Mouse (Mus musculus): ENCODE results near the gene Pip5k1a. TPM values are rescaled to one million over a fixed set of nuclear protein-coding genes. Genes with fewer than 3 reads are reported as not detected.

Pip5k1a gene
- polyA plus RNA-seq, 1 experiment from 2014 or later, result 14.2 TPM

DNA sequence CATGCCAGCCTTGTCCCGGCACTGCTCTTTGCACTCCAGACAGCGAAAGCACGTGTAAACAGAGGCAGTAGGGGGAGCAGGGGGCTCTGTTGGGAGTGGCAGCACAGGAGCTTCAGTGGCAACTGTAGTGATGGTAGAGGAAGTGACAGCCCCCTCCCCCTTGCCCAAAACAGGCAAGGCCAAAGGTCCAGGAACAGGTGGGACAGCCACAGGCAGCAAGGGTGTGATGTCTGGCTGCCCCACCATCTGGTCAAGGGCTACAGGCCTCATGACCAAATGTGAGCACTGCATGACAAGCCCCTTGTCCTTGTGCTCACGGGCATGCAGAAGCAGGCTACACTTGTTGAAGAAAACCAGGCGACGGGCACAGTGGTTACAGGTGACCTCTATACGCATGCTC lies 96.3 kb downstream of the Pip5k1a start:
- H3K9ac ChIP-seq (ENCODE audit: low read length), result no peak overlapping the region
- DNase-seq (ENCODE audit: low spot score) (no peak), ATAC-seq (no peak)
- H3K27me3 ChIP-seq (replicated peaks; ENCODE audit: control insufficient read depth, insufficient read depth, low read length), result no peaks in the 10 kb centered on the region
- no peaks in the 10 kb centered on the region for H3K9me3 ChIP-seq (replicated peaks; ENCODE audit: control insufficient read depth, low read length)
- no peak overlapping the region for H3K4me3 ChIP-seq (ENCODE audit: low read depth, low read length)
- peaks cover 67% of the 10 kb centered on the region for H3K36me3 ChIP-seq (ENCODE audit: control insufficient read depth, insufficient read depth, low read length)
- H3K4me1 ChIP-seq (ENCODE audit: control insufficient read depth, insufficient read depth, low read length), result peaks cover 9% of the 10 kb centered on the region
- 91% methylated on average over 7 of the region's 7 CpGs for WGBS
- H3K27ac ChIP-seq (ENCODE audit: low read depth, low read length), result no peak overlapping the region
- no peak overlapping the region for H3K4me2 ChIP-seq (ENCODE audit: low read length)

Small RNA genes within 50 kb of the gene (microRNA-seq; reads per million reads assigned to microRNA genes)
- not detected for gene Mir8099-1

Other genes with a start within 250 kb of the Pip5k1a start
- 438 and 518 TPM in 2 replicates for gene Psmb4, start 220.0 kb downstream of the Pip5k1a start, polyA plus RNA-seq (2014; fragmentation: Nextera tagmentation; extraction: Ambion mirVana)
- 10.0 TPM in 2 replicates for gene Selenbp1, start 173.9 kb downstream of the Pip5k1a start, polyA plus RNA-seq (2014; fragmentation: Nextera tagmentation; extraction: Ambion mirVana)
- gene Rfx5, start 152.9 kb downstream of the Pip5k1a start, polyA plus RNA-seq (2014; fragmentation: Nextera tagmentation; extraction: Ambion mirVana), result 5.6 and 5.9 TPM in 2 replicates
- 28.8 and 31.0 TPM in 2 replicates for gene Pi4kb, start 132.2 kb downstream of the Pip5k1a start, polyA plus RNA-seq (2014; fragmentation: Nextera tagmentation; extraction: Ambion mirVana)
- gene Zfp687, start 91.5 kb downstream of the Pip5k1a start, polyA plus RNA-seq (2014; fragmentation: Nextera tagmentation; extraction: Ambion mirVana), result 16.4 and 21.8 TPM in 2 replicates
- gene Psmd4, start 64.3 kb downstream of the Pip5k1a start, polyA plus RNA-seq (2014; fragmentation: Nextera tagmentation; extraction: Ambion mirVana), result 293 and 334 TPM in 2 replicates
- 225 and 235 TPM in 2 replicates for gene Vps72, start 4.1 kb upstream of the Pip5k1a start, polyA plus RNA-seq (2014; fragmentation: Nextera tagmentation; extraction: Ambion mirVana)
- gene Tmod4, start 17.5 kb upstream of the Pip5k1a start, polyA plus RNA-seq (2014; fragmentation: Nextera tagmentation; extraction: Ambion mirVana), result 0.55 and 0.83 TPM in 2 replicates
- gene Scnm1, start 27.1 kb upstream of the Pip5k1a start, polyA plus RNA-seq (2014; fragmentation: Nextera tagmentation; extraction: Ambion mirVana), result 99.6 and 107 TPM in 2 replicates
- 31.4 and 31.8 TPM in 2 replicates for gene Lysmd1, start 27.2 kb upstream of the Pip5k1a start, polyA plus RNA-seq (2014; fragmentation: Nextera tagmentation; extraction: Ambion mirVana)
- 2.6 and 2.9 TPM in 2 replicates for gene Tnfaip8l2, start 35.4 kb upstream of the Pip5k1a start, polyA plus RNA-seq (2014; fragmentation: Nextera tagmentation; extraction: Ambion mirVana)
- 22.8 and 25.2 TPM in 2 replicates for gene Sema6c, start 53.5 kb upstream of the Pip5k1a start, polyA plus RNA-seq (2014; fragmentation: Nextera tagmentation; extraction: Ambion mirVana)
- gene Gabpb2, start 111.0 kb upstream of the Pip5k1a start, polyA plus RNA-seq (2014; fragmentation: Nextera tagmentation; extraction: Ambion mirVana), result 4.0 and 4.3 TPM in 2 replicates
- 99.4 and 99.7 TPM in 2 replicates for gene Cdc42se1, start 121.8 kb upstream of the Pip5k1a start, polyA plus RNA-seq (2014; fragmentation: Nextera tagmentation; extraction: Ambion mirVana)
- 444 and 548 TPM in 2 replicates for gene Mllt11, start 125.2 kb upstream of the Pip5k1a start, polyA plus RNA-seq (2014; fragmentation: Nextera tagmentation; extraction: Ambion mirVana)
- 0.17 TPM in 1 of 2 replicates, not detected in the other for gene Gm128, start 134.7 kb upstream of the Pip5k1a start, polyA plus RNA-seq (2014; fragmentation: Nextera tagmentation; extraction: Ambion mirVana)
- gene Bnipl, start 144.3 kb upstream of the Pip5k1a start, polyA plus RNA-seq (2014; fragmentation: Nextera tagmentation; extraction: Ambion mirVana), result not detected in 2 replicates
- 48.6 and 50.7 TPM in 2 replicates for gene Mindy1, start 174.4 kb upstream of the Pip5k1a start, polyA plus RNA-seq (2014; fragmentation: Nextera tagmentation; extraction: Ambion mirVana)
- gene Prune1, start 175.1 kb upstream of the Pip5k1a start, polyA plus RNA-seq (2014; fragmentation: Nextera tagmentation; extraction: Ambion mirVana), result 40.7 and 42.7 TPM in 2 replicates
- gene Anxa9, start 200.2 kb upstream of the Pip5k1a start, polyA plus RNA-seq (2014; fragmentation: Nextera tagmentation; extraction: Ambion mirVana), result 0.27 and 0.64 TPM in 2 replicates
- gene Cers2, start 207.9 kb upstream of the Pip5k1a start, polyA plus RNA-seq (2014; fragmentation: Nextera tagmentation; extraction: Ambion mirVana), result 75.8 and 91.8 TPM in 2 replicates

Data from forebrain, embryonic 14.5 days (tissue).